Mouse (Mus musculus): ENCODE measurements at regions not wholly inside any gene's neighbourhood (a gene's known extent, or its start where the extent isn't known, plus 50 kb on each side); places are given as distances from the start of the nearest gene placed in this dataset.

- TF ChIP-seq CTCF (conservative IDR thresholded peaks at IDR 0.05 in 1 of 2, IDR thresholded peaks at IDR 0.05 in 1 of 2; ENCODE audit: low read depth in 2 of 2, low read length in 2 of 2) (no peak), ZKSCAN1 (IDR thresholded peaks at IDR 0.05; ENCODE audit: borderline replicate concordance, low read depth, low read length) (no peak), POLR2A (IDR thresholded peaks at IDR 0.05; ENCODE audit: low read depth, low read length) (no peak), SMC3 (IDR thresholded peaks at IDR 0.05; ENCODE audit: low read depth, low read length) (no peak), ZC3H11A (IDR thresholded peaks at IDR 0.05; ENCODE audit: low read depth, low read length) (no peak), MYC (IDR thresholded peaks at IDR 0.05; ENCODE audit: low read depth, low read length) (no peak), USF2 (conservative IDR thresholded peaks at IDR 0.05; ENCODE audit: low read depth, low read length) (no peak), MXI1 (IDR thresholded peaks at IDR 0.05; ENCODE audit: low read depth, low read length) (no peak), TCF12 (IDR thresholded peaks at IDR 0.05; ENCODE audit: low read depth, low read length) (no peak), EP300 (IDR thresholded peaks at IDR 0.05; ENCODE audit: low read length) (no peak)
These were observed 80.9 kb downstream of the Zfp330 start for GRCm38 (mm10) chr8:82693086-82693485.
